12 mouse cellular contexts compared by ENCODE assay signal in genomic region chr7:138668337-138668736, GRCm38 (mm10).
DNase-seq lines count a peak whose midpoint lies in the region; ATAC-seq lines count a peak whose summit lies in the region.
"Had no signal": no experiment of that assay in that cellular context is flagged by ENCODE, and none has a peak within 500 bp of the region (broad histone marks: within the 10 kb centered on the region; RNA-seq: fewer than 3 reads in every experiment).

No protein-coding gene starts in this region.

- WGBS in neural tube, embryonic 14.5 days = 23% methylated on average over 4 of the region's 4 CpGs
- WGBS in neural tube, embryonic 15.5 days = 18% methylated on average over 4 of the region's 4 CpGs
- 42% methylated on average over 4 of the region's 4 CpGs for WGBS in hindbrain, embryonic 11.5 days

- no peak overlapping the region for H3K4me2 ChIP-seq in neural tube, embryonic 14.5 days (ENCODE audit: low read depth, low read length)
- no peak overlapping the region for H3K4me2 ChIP-seq in neural tube, embryonic 15.5 days
- no peak overlapping the region for H3K4me2 ChIP-seq in hindbrain, embryonic 11.5 days (replicated peaks; ENCODE audit: low read depth, low read length)
- H3K4me2 ChIP-seq: liver, embryonic 11.5 days had no signal

- peak; percentile 69 for ATAC-seq in frontal cortex, adult (ENCODE audit: low TSS enrichment)
- no peak for ATAC-seq in neural tube, embryonic 14.5 days (ENCODE audit: low read depth)
- no peak for ATAC-seq in neural tube, embryonic 15.5 days (ENCODE audit: low FRiP score)
- no peak for ATAC-seq in hindbrain, embryonic 11.5 days (ENCODE audit: low FRiP score)

- no peaks in the 10 kb centered on the region for H3K36me3 ChIP-seq in neural tube, embryonic 14.5 days (ENCODE audit: control insufficient read depth, insufficient read depth, low read length)
- no peaks in the 10 kb centered on the region for H3K36me3 ChIP-seq in neural tube, embryonic 15.5 days
- H3K36me3 ChIP-seq in hindbrain, embryonic 11.5 days (ENCODE audit: control insufficient read depth, insufficient read depth, low read length) = no peaks in the 10 kb centered on the region

- 0 out of 2 replicates have a peak overlapping the region, but pooled peaks have one; percentile 16 for H3K27ac ChIP-seq in neural tube, embryonic 14.5 days (ENCODE audit: low read depth, low read length)
- no peak overlapping the region; the same call in 1 of the 2 replicates for H3K27ac ChIP-seq in neural tube, embryonic 15.5 days (replicated peaks)
- no peak overlapping the region for H3K27ac ChIP-seq in hindbrain, embryonic 11.5 days (ENCODE audit: low read depth, low read length)
- H3K27ac ChIP-seq: stomach, postnatal 0 days had no signal

- no peaks in the 10 kb centered on the region for H3K9me3 ChIP-seq in neural tube, embryonic 14.5 days (ENCODE audit: control insufficient read depth, low read length)
- H3K9me3 ChIP-seq in neural tube, embryonic 15.5 days (replicated peaks) = no peaks in the 10 kb centered on the region
- no peaks in the 10 kb centered on the region for H3K9me3 ChIP-seq in hindbrain, embryonic 11.5 days (ENCODE audit: control insufficient read depth, low read length)

- H3K4me1 ChIP-seq in neural tube, embryonic 14.5 days (ENCODE audit: control insufficient read depth, insufficient read depth, low read length) = peaks cover 8% of the 10 kb centered on the region; the same call in 1 of the 2 replicates
- H3K4me1 ChIP-seq in neural tube, embryonic 15.5 days = peaks cover 12% of the 10 kb centered on the region
- H3K4me1 ChIP-seq in hindbrain, embryonic 11.5 days (replicated peaks; ENCODE audit: control insufficient read depth, insufficient read depth, low read length) = 0 out of 2 replicates have a peak, but pooled peaks cover 3% of the 10 kb centered on the region

- no peak for DNase-seq in frontal cortex, postnatal 25 days (ENCODE audit: low spot score in 2 of 2)
- peak; percentile 10 for DNase-seq in hindbrain, embryonic 11.5 days (ENCODE audit: low spot score)
- no peak for DNase-seq in embryo, embryonic 10 days (ENCODE audit: low spot score)
- DNase-seq in cerebellum, adult 11-12 months = no peak
- DNase-seq in lung, adult 18-20 months = no peak
- DNase-seq: cerebellum, postnatal 36 days had no signal

- H3K27me3 ChIP-seq in neural tube, embryonic 14.5 days (ENCODE audit: control insufficient read depth, insufficient read depth, low read length) = no peaks in the 10 kb centered on the region
- H3K27me3 ChIP-seq in neural tube, embryonic 15.5 days (replicated peaks) = no peaks in the 10 kb centered on the region
- no peaks in the 10 kb centered on the region for H3K27me3 ChIP-seq in hindbrain, embryonic 11.5 days (ENCODE audit: control insufficient read depth, insufficient read depth, low read length)

- H3K9ac ChIP-seq in neural tube, embryonic 14.5 days (replicated peaks; ENCODE audit: low read depth, low read length) = no peak overlapping the region
- H3K9ac ChIP-seq in neural tube, embryonic 15.5 days (replicated peaks) = no peak overlapping the region
- H3K9ac ChIP-seq in hindbrain, embryonic 11.5 days (ENCODE audit: low read depth, low read length) = no peak overlapping the region

- H3K4me3 ChIP-seq in neural tube, embryonic 14.5 days (ENCODE audit: low read depth, low read length) = no peak overlapping the region
- H3K4me3 ChIP-seq in neural tube, embryonic 15.5 days (replicated peaks) = no peak overlapping the region
- no peak overlapping the region for H3K4me3 ChIP-seq in hindbrain, embryonic 11.5 days (ENCODE audit: low read depth, low read length)
- H3K4me3 ChIP-seq: myocyte had no signal
